8 mouse cellular contexts compared by ENCODE assay signal in genomic region chr9:72663534-72663918, GRCm38 (mm10). TPM values are rescaled to one million over a fixed set of nuclear protein-coding genes. Genes with fewer than 3 reads are reported as not detected.
DNase-seq lines count a peak whose midpoint lies in the region; ATAC-seq and TF ChIP-seq lines count a peak whose summit lies in the region.

No protein-coding gene starts in this region.

- DNase-seq in gastrocnemius, adult 2 months, result no peak
- no peak for DNase-seq in gastrocnemius, adult 8-10 months (ENCODE audit: low spot score in 2 of 2)
- DNase-seq in retina, embryonic 14.5 days (ENCODE audit: low spot score), result peak; percentile 32
- no peak for DNase-seq in retina, postnatal 1 day
- no peak for DNase-seq in liver, embryonic 11.5 days (ENCODE audit: low spot score)
- no peak for DNase-seq in frontal cortex, postnatal 10 days (ENCODE audit: low spot score in 2 of 2)
- DNase-seq in layer of hippocampus, adult 18-20 months (ENCODE audit: low spot score in 2 of 2), result no peak
- DNase-seq in left cerebral cortex, adult 9 months (ENCODE audit: low spot score in 2 of 2), result no peak

- no peak for ATAC-seq in liver, embryonic 11.5 days (replicated peaks; ENCODE audit: low FRiP score)

- 9% methylated on average over 10 of the region's 10 CpGs for WGBS in liver, embryonic 11.5 days

- peak overlapping the region; percentile 97 for H3K9ac ChIP-seq in liver, embryonic 11.5 days (ENCODE audit: low read depth, low read length)

- peaks cover 17% of the 10 kb centered on the region for H3K36me3 ChIP-seq in liver, embryonic 11.5 days (ENCODE audit: control insufficient read depth, insufficient read depth, low read length)

- H3K4me1 ChIP-seq in liver, embryonic 11.5 days (replicated peaks; ENCODE audit: control insufficient read depth, insufficient read depth, low read length), result peaks cover 40% of the 10 kb centered on the region

- no peak for TF ChIP-seq CTCF in gastrocnemius, adult 2 months (IDR thresholded peaks at IDR 0.05)

- peak overlapping the region; percentile 100 for H3K27ac ChIP-seq in gastrocnemius, adult 2 months
- peak overlapping the region; percentile 99 for H3K27ac ChIP-seq in liver, embryonic 11.5 days (ENCODE audit: low read depth, low read length)

- peak overlapping the region; percentile 95 for H3K4me3 ChIP-seq in gastrocnemius, adult 2 months
- H3K4me3 ChIP-seq in liver, embryonic 11.5 days (ENCODE audit: low read depth, low read length), result peak overlapping the region; percentile 89

- intact Hi-C loops in gastrocnemius, adult 2 months (cut with DNase I), result loop anchor here (2.0 to 10.0 kb wide), 2 partner anchors 23 to 209 kb away; no protein-coding TSS in a partner anchor

- no peaks in the 10 kb centered on the region for H3K9me3 ChIP-seq in liver, embryonic 11.5 days (ENCODE audit: control insufficient read depth, low read length)

- peak overlapping the region; percentile 95 for H3K4me2 ChIP-seq in liver, embryonic 11.5 days

- no peaks in the 10 kb centered on the region for H3K27me3 ChIP-seq in liver, embryonic 11.5 days (replicated peaks; ENCODE audit: control insufficient read depth, insufficient read depth, low read length)

RNA-seq across cellular contexts. Expression of gene Nedd4, which starts 1.4 kb away (rescaled TPM):
- total RNA-seq in gastrocnemius, adult 2 months (2021), result 100 to 1,000 TPM; 273 to 325 TPM
- 100 to 1,000 TPM; 286 to 317 (median 309) TPM for total RNA-seq in gastrocnemius, adult 8-10 months (2022)
- 302 and 334 TPM in 2 replicates for polyA plus RNA-seq in liver, embryonic 11.5 days (2014; fragmentation: Nextera tagmentation; extraction: Ambion mirVana)
- 100 to 1,000 TPM; 283 to 296 TPM for total RNA-seq in layer of hippocampus, adult 18-20 months (2021)
